Mouse (Mus musculus) liver, embryonic 12.5 days (tissue): Measurements from ENCODE around the gene Piezo1. TPM values are rescaled to one million over a fixed set of nuclear protein-coding genes. Genes with fewer than 3 reads are reported as not detected.
A peak's percentile ranks its signal among the peaks of the same experiment; 100 is the strongest.

Experiments
- ATAC-seq: fragments of 200-750 bp; cut with Nextera tagmentation; 2 replicates; pipeline ENCODE4 v1.8.0; 2017; ENCODE audit warnings: moderate number of reproducible peaks, mild to moderate bottlenecking, moderate library complexity
- H3K27ac ChIP-seq: fragments of 300-500 bp; sonication (generic); 2 replicates; pipeline ENCODE4 v1.5.1; 2016; ENCODE audit warnings: mild to moderate bottlenecking
- H3K27me3 ChIP-seq: fragments of 300-500 bp; sonication (generic); replicated peaks from 2 replicates; pipeline ENCODE4 v1.6.1; 2016; ENCODE audit warnings: mild to moderate bottlenecking, moderate library complexity
- H3K36me3 ChIP-seq: fragments of 300-500 bp; sonication (generic); 2 replicates; pipeline ENCODE4 v1.6.1; 2016; ENCODE audit warnings: mild to moderate bottlenecking, moderate library complexity
- H3K4me1 ChIP-seq: fragments of 300-500 bp; sonication (generic); 2 replicates; pipeline ENCODE4 v1.6.1; 2016
- H3K4me2 ChIP-seq: fragments of 300-500 bp; sonication (generic); 2 replicates; pipeline ENCODE4 v1.6.1; 2016; ENCODE audit warnings: mild to moderate bottlenecking, moderate library complexity
- H3K4me3 ChIP-seq: fragments of 300-500 bp; sonication (generic); 2 replicates; pipeline ENCODE4 v1.5.1; 2016; ENCODE audit warnings: mild to moderate bottlenecking, moderate library complexity
- H3K9ac ChIP-seq: fragments of 300-500 bp; sonication (generic); 2 replicates; pipeline ENCODE4 v1.6.1; 2016; ENCODE audit warnings: mild to moderate bottlenecking, moderate library complexity
- H3K9me3 ChIP-seq: fragments of 300-500 bp; sonication (generic); replicated peaks from 2 replicates; pipeline ENCODE4 v1.6.1; 2016; ENCODE audit warnings: mild to moderate bottlenecking, moderate library complexity
- WGBS: fragments of 180-500 bp; shearing (Covaris S2); methylation state at CpG from one replicate; pipeline ENCODE4 v1.1.7; 2016; ENCODE audit not compliant: insufficient replicate concordance; 5-methylcytosine and 5-hydroxymethylcytosine counted together
- polyA plus RNA-seq: library from polyadenylated mRNA; unstranded; fragments of >200 nt; fragmentation: Nextera tagmentation; extraction: Ambion mirVana; gene quantifications from 2 replicates; pipeline ENCODE4 v1.2.1, GENCODE M21; 2016

The Piezo1 gene
- polyA plus RNA-seq, 1 experiment from 2014 or later: 21.7 TPM

GRCm38 (mm10) chr8:122538310-122539076 lies 12.6 kb downstream of the Piezo1 start:
- ATAC-seq: peak; percentile 36
- Histone ChIP-seq H3K9me3 (no peaks in the 10 kb centered on the region), H3K27ac (peak overlapping the region; percentile 95), H3K36me3 (peaks cover 68% of the 10 kb centered on the region), H3K4me3 (peak overlapping the region; percentile 39), H3K27me3 (no peaks in the 10 kb centered on the region), H3K9ac (peak overlapping the region; percentile 71), H3K4me1 (peaks cover 95% of the 10 kb centered on the region), H3K4me2 (peak overlapping the region; percentile 80)
- WGBS: 58% methylated on average over 9 of the region's 9 CpGs

GRCm38 (mm10) chr8:122537812-122538211 lies 13.3 kb downstream of the Piezo1 start:
- 23% methylated on average over 2 of the region's 2 CpGs for WGBS
- H3K4me3 ChIP-seq: peak overlapping the region; percentile 39
- peak overlapping the region; percentile 95 for H3K27ac ChIP-seq
- peak; percentile 94 for ATAC-seq
- peaks cover 95% of the 10 kb centered on the region for H3K4me1 ChIP-seq
- H3K27me3 ChIP-seq: no peaks in the 10 kb centered on the region
- H3K36me3 ChIP-seq: peaks cover 67% of the 10 kb centered on the region
- no peaks in the 10 kb centered on the region for H3K9me3 ChIP-seq
- H3K4me2 ChIP-seq: peak overlapping the region; percentile 80
- H3K9ac ChIP-seq: peak overlapping the region; percentile 71

GRCm38 (mm10) chr8:122537033-122537432 lies 14.1 kb downstream of the Piezo1 start:
- Histone ChIP-seq H3K27ac (peak overlapping the region; percentile 95), H3K9me3 (no peaks in the 10 kb centered on the region), H3K4me2 (peak overlapping the region; percentile 80), H3K36me3 (peaks cover 67% of the 10 kb centered on the region), H3K4me3 (peak overlapping the region; percentile 39), H3K4me1 (peaks cover 95% of the 10 kb centered on the region), H3K9ac (peak overlapping the region; percentile 71), H3K27me3 (no peaks in the 10 kb centered on the region)
- 38% methylated on average over 6 of the region's 6 CpGs for WGBS
- ATAC-seq: peak; percentile 4; the same call in 1 of the 2 replicates

GRCm38 (mm10) chr8:122531312-122531711 lies 19.8 kb downstream of the Piezo1 start:
- H3K4me1 ChIP-seq: peaks cover 79% of the 10 kb centered on the region
- no peaks in the 10 kb centered on the region for H3K9me3 ChIP-seq
- H3K36me3 ChIP-seq: peaks cover 79% of the 10 kb centered on the region
- WGBS: 80% methylated on average over 8 of the region's 8 CpGs
- no peak for ATAC-seq
- no peak overlapping the region for H3K4me2 ChIP-seq
- H3K27me3 ChIP-seq: no peaks in the 10 kb centered on the region
- H3K4me3 ChIP-seq: no peak overlapping the region
- H3K9ac ChIP-seq: no peak overlapping the region
- H3K27ac ChIP-seq: peak overlapping the region; percentile 32; the same call in 1 of the 2 replicates

- Histone ChIP-seq H3K9ac (no peak overlapping the region), H3K36me3 (peaks cover 65% of the 10 kb centered on the region), H3K9me3 (no peaks in the 10 kb centered on the region), H3K4me3 (no peak overlapping the region), H3K4me2 (no peak overlapping the region), H3K4me1 (peaks cover 83% of the 10 kb centered on the region), H3K27me3 (no peaks in the 10 kb centered on the region), H3K27ac (no peak overlapping the region)
- no peak for ATAC-seq
- 87% methylated on average over 4 of the region's 4 CpGs for WGBS
Measured at GRCm38 (mm10) chr8:122529159-122529558, 22.0 kb downstream of the Piezo1 start.

- WGBS: 86% methylated on average over 3 of the region's 3 CpGs
- H3K36me3 ChIP-seq: peaks cover 69% of the 10 kb centered on the region
- no peak overlapping the region for H3K9ac ChIP-seq
- H3K27ac ChIP-seq: peak overlapping the region; percentile 81; the same call in 1 of the 2 replicates
- no peaks in the 10 kb centered on the region for H3K27me3 ChIP-seq
- no peak overlapping the region for H3K4me2 ChIP-seq
- no peaks in the 10 kb centered on the region for H3K9me3 ChIP-seq
- peaks cover 84% of the 10 kb centered on the region for H3K4me1 ChIP-seq
- H3K4me3 ChIP-seq: no peak overlapping the region
- ATAC-seq: no peak
Measured at GRCm38 (mm10) chr8:122527937-122528336, 23.2 kb downstream of the Piezo1 start.

GRCm38 (mm10) chr8:122526526-122527170 lies 24.5 kb downstream of the Piezo1 start:
- Histone ChIP-seq H3K27me3 (no peaks in the 10 kb centered on the region), H3K36me3 (peaks cover 61% of the 10 kb centered on the region), H3K4me1 (peaks cover 84% of the 10 kb centered on the region), H3K9me3 (no peaks in the 10 kb centered on the region), H3K4me2 (peak overlapping the region; percentile 61), H3K27ac (peak overlapping the region; percentile 81), H3K9ac (peak overlapping the region; percentile 43; the same call in 1 of the 2 replicates), H3K4me3 (no peak overlapping the region)
- WGBS: 56% methylated on average over 7 of the region's 7 CpGs
- ATAC-seq: no peak

- WGBS: 69% methylated on average over 3 of the region's 3 CpGs
- peak overlapping the region; percentile 61 for H3K4me2 ChIP-seq
- no peaks in the 10 kb centered on the region for H3K9me3 ChIP-seq
- ATAC-seq: no peak
- peak overlapping the region; percentile 81 for H3K27ac ChIP-seq
- H3K36me3 ChIP-seq: peaks cover 56% of the 10 kb centered on the region
- H3K27me3 ChIP-seq: no peaks in the 10 kb centered on the region
- peaks cover 82% of the 10 kb centered on the region for H3K4me1 ChIP-seq
- H3K4me3 ChIP-seq: no peak overlapping the region
- peak overlapping the region; percentile 57 for H3K9ac ChIP-seq
Measured at GRCm38 (mm10) chr8:122526084-122526483, 25.0 kb downstream of the Piezo1 start.

- peak overlapping the region; percentile 81 for H3K27ac ChIP-seq
- peak overlapping the region; percentile 61 for H3K4me2 ChIP-seq
- peak overlapping the region; percentile 57 for H3K9ac ChIP-seq
- no peaks in the 10 kb centered on the region for H3K27me3 ChIP-seq
- WGBS: 25% methylated on average over 6 of the region's 6 CpGs
- peak; percentile 88 for ATAC-seq
- H3K36me3 ChIP-seq: peaks cover 49% of the 10 kb centered on the region
- no peaks in the 10 kb centered on the region for H3K9me3 ChIP-seq
- H3K4me3 ChIP-seq: peak overlapping the region; percentile 24
- H3K4me1 ChIP-seq: peaks cover 82% of the 10 kb centered on the region
Measured at GRCm38 (mm10) chr8:122525004-122525403, 26.1 kb downstream of the Piezo1 start.

- peaks cover 87% of the 10 kb centered on the region for H3K4me1 ChIP-seq
- 0 out of 2 replicates have a peak, but pooled peaks have one; percentile 3 for ATAC-seq
- no peaks in the 10 kb centered on the region for H3K9me3 ChIP-seq
- peak overlapping the region; percentile 81 for H3K27ac ChIP-seq
- H3K4me2 ChIP-seq: peak overlapping the region; percentile 61
- peak overlapping the region; percentile 24; the same call in 1 of the 2 replicates for H3K4me3 ChIP-seq
- no peaks in the 10 kb centered on the region for H3K27me3 ChIP-seq
- peaks cover 49% of the 10 kb centered on the region for H3K36me3 ChIP-seq
- WGBS: 93% methylated on average over 6 of the region's 6 CpGs
- H3K9ac ChIP-seq: peak overlapping the region; percentile 57
Measured at GRCm38 (mm10) chr8:122524506-122524905, 26.6 kb downstream of the Piezo1 start.

GRCm38 (mm10) chr8:122523652-122524360 lies 27.3 kb downstream of the Piezo1 start:
- peaks cover 44% of the 10 kb centered on the region for H3K36me3 ChIP-seq
- peak overlapping the region; percentile 61 for H3K4me2 ChIP-seq
- no peaks in the 10 kb centered on the region for H3K27me3 ChIP-seq
- no peak for ATAC-seq
- 42% methylated on average over 23 of the region's 23 CpGs for WGBS
- H3K9ac ChIP-seq: peak overlapping the region; percentile 52
- peak overlapping the region; percentile 81 for H3K27ac ChIP-seq
- no peaks in the 10 kb centered on the region for H3K9me3 ChIP-seq
- no peak overlapping the region for H3K4me3 ChIP-seq
- peaks cover 94% of the 10 kb centered on the region for H3K4me1 ChIP-seq
